Mouse (Mus musculus) kidney, adult 2 months (tissue): ENCODE measurements around the gene Gm37240. TPM values are rescaled to one million over a fixed set of nuclear protein-coding genes. Genes with fewer than 3 reads are reported as not detected.
A peak's percentile ranks its signal among the peaks of the same experiment; 100 is the strongest.

Experiments used
- DNase-seq: peaks from one replicate; pipeline ENCODE4 v3.0.0; 2021
- H3K27ac ChIP-seq: fragments of 200-500 bp; 2 replicates; pipeline ENCODE4 v1.5.1; 2012; ENCODE audit warnings: low read depth, low read length, control low read depth, inconsistent platforms; ENCODE audit not compliant: insufficient read depth
- H3K27me3 ChIP-seq: fragments of 200-500 bp; replicated peaks from 2 replicates; pipeline ENCODE4 v1.6.1; 2012; ENCODE audit warnings: mild to moderate bottlenecking, moderate library complexity, low read length, inconsistent platforms; ENCODE audit not compliant: control insufficient read depth, insufficient read depth
- H3K36me3 ChIP-seq: fragments of 200-500 bp; 2 replicates; pipeline ENCODE4 v1.6.1; 2012; ENCODE audit warnings: mild to moderate bottlenecking, moderate library complexity, low read length, inconsistent platforms; ENCODE audit not compliant: control insufficient read depth, insufficient read depth
- H3K4me1 ChIP-seq: fragments of 200-500 bp; 2 replicates; pipeline ENCODE4 v1.6.1; 2011; ENCODE audit warnings: low read length; ENCODE audit not compliant: control insufficient read depth, insufficient read depth
- H3K4me3 ChIP-seq: fragments of 200-500 bp; 2 replicates; pipeline ENCODE4 v1.5.1; 2011; ENCODE audit warnings: mild to moderate bottlenecking, low read depth, low read length, control low read depth; ENCODE audit not compliant: insufficient read depth
- CTCF ChIP-seq: fragments of 200-500 bp; conservative IDR thresholded peaks from 2 replicates; pipeline ENCODE4 v1.5.1; 2011; ENCODE audit warnings: low read depth, mild to moderate bottlenecking, control low read depth, low read length, moderate library complexity, mixed read lengths; ENCODE audit not compliant: insufficient read depth, insufficient read length
- POLR2A ChIP-seq: fragments of 200-500 bp; IDR thresholded peaks from one replicate; pipeline ENCODE4 v1.6.1; 2011; ENCODE audit warnings: low read depth, low read length, control low read depth
- WGBS: fragments of 180-500 bp; shearing (Covaris S2); methylation state at CpG from one replicate; pipeline ENCODE4 v1.1.7; 2018; 5-methylcytosine and 5-hydroxymethylcytosine counted together
- polyA plus RNA-seq: library from polyadenylated mRNA; depleted of rRNA; stranded (reverse); fragments of >200 nt; gene quantifications from 2 replicates; pipeline ENCODE4 v1.2.3, GENCODE M21; 2012

Gene Gm37240
- polyA plus RNA-seq, 1 experiment = 5.5 TPM

- Histone ChIP-seq H3K36me3 (no peaks in the 10 kb centered on the region), H3K4me3 (no peak overlapping the region), H3K27ac (no peak overlapping the region), H3K4me1 (peaks cover 2% of the 10 kb centered on the region; the same call in 1 of the 2 replicates), H3K27me3 (no peaks in the 10 kb centered on the region)
- TF ChIP-seq POLR2A (no peak), CTCF (no peak)
- no peak for DNase-seq
- 82% methylated on average over 9 of the region's 9 CpGs for WGBS
Measured at GRCm38 (mm10) chr3:84645156-84646006, 1241.9 kb downstream of the Gm37240 start.

GRCm38 (mm10) chr3:84642942-84643341 is 1244.4 kb downstream of the Gm37240 start:
- Histone ChIP-seq H3K27ac (no peak overlapping the region), H3K36me3 (no peaks in the 10 kb centered on the region), H3K27me3 (no peaks in the 10 kb centered on the region), H3K4me1 (peaks cover 17% of the 10 kb centered on the region), H3K4me3 (no peak overlapping the region)
- TF ChIP-seq POLR2A = no peak
- TF ChIP-seq CTCF = no peak
- no peak for DNase-seq
- WGBS = 78% methylated on average over 4 of the region's 4 CpGs

GRCm38 (mm10) chr3:84641391-84641790 is 1245.9 kb downstream of the Gm37240 start:
- Histone ChIP-seq H3K27me3 (no peaks in the 10 kb centered on the region), H3K27ac (no peak overlapping the region), H3K36me3 (no peaks in the 10 kb centered on the region), H3K4me3 (no peak overlapping the region), H3K4me1 (peaks cover 17% of the 10 kb centered on the region)
- TF ChIP-seq POLR2A (no peak), CTCF (no peak)
- WGBS = 78% methylated on average over 2 of the region's 2 CpGs
- no peak for DNase-seq

- TF ChIP-seq CTCF (no peak), POLR2A (no peak)
- 47% methylated on average over 6 of the region's 6 CpGs for WGBS
- Histone ChIP-seq H3K27ac (peak overlapping the region; percentile 43; the same call in 1 of the 2 replicates), H3K4me1 (peaks cover 17% of the 10 kb centered on the region), H3K27me3 (no peaks in the 10 kb centered on the region), H3K4me3 (no peak overlapping the region), H3K36me3 (no peaks in the 10 kb centered on the region)
- DNase-seq = peak; percentile 56
Measured at GRCm38 (mm10) chr3:84640536-84640935, 1246.8 kb downstream of the Gm37240 start.

- Histone ChIP-seq H3K27ac (peak overlapping the region; percentile 54), H3K36me3 (no peaks in the 10 kb centered on the region), H3K4me3 (no peak overlapping the region), H3K4me1 (peaks cover 17% of the 10 kb centered on the region), H3K27me3 (no peaks in the 10 kb centered on the region)
- 36% methylated on average over 11 of the region's 11 CpGs for WGBS
- no peak for TF ChIP-seq POLR2A
- no peak for TF ChIP-seq CTCF
- DNase-seq = peak; percentile 64
Measured at GRCm38 (mm10) chr3:84639767-84640500, 1247.4 kb downstream of the Gm37240 start.

- Histone ChIP-seq H3K27ac (no peak overlapping the region), H3K27me3 (no peaks in the 10 kb centered on the region), H3K4me3 (no peak overlapping the region), H3K4me1 (peaks cover 17% of the 10 kb centered on the region), H3K36me3 (no peaks in the 10 kb centered on the region)
- 74% methylated on average over 4 of the region's 4 CpGs for WGBS
- DNase-seq = no peak
- no peak for TF ChIP-seq POLR2A
- no peak for TF ChIP-seq CTCF
Measured at GRCm38 (mm10) chr3:84638858-84639257, 1248.5 kb downstream of the Gm37240 start.
